Mouse (Mus musculus): ENCODE measurements at regions not wholly inside any gene's neighbourhood (a gene's known extent, or its start where the extent isn't known, plus 50 kb on each side); places are given as distances from the start of the nearest gene placed in this dataset.

DNA sequence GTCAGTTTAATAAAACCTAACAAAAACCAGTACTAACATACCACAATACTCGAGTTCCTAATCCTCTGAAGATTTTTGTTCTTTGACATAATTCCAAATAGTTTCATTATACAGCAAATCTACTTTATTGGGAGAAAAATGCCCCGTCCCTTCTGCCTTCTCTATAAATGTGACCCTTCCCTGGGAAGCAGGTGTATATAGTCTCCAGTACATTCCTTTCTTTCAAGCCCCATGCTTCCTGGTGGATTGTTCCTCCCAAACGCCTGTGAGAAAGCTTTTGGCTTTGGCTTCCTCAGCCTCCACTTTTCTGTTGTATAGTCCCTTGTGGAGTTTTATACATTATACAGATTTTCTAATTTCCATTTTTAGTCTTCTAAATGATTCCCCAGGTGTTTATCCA is 1001.8 kb upstream of the Tenm3 start:
- DNase-seq, result no peak

- no peak for DNase-seq
These were observed 988.2 kb upstream of the Tenm3 start for GRCm38 (mm10) chr8:49831970-49832369.

DNA sequence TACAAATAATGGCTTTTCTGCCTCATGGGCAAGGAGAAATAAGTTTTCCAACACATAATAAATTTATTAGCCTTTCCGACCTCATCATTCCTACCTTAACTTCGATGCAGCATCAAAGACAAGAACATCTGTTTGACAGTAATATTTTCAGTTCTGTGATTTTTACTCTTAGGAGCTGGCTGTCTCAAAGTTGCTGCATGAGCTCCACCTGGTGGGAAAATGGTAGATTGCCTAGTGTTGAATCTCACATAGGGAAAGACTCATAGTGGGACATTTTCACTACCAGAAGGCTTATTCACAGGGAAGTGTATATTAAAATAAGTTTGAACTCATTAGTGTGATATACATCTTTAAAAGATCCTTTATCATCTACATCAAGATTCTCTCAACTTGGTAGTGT is 985.6 kb upstream of the Tenm3 start:
- DNase-seq, result peak; percentile 58

GRCm38 (mm10) chr8:49826231-49826630 is 982.5 kb upstream of the Tenm3 start:
- DNase-seq, result no peak

DNA sequence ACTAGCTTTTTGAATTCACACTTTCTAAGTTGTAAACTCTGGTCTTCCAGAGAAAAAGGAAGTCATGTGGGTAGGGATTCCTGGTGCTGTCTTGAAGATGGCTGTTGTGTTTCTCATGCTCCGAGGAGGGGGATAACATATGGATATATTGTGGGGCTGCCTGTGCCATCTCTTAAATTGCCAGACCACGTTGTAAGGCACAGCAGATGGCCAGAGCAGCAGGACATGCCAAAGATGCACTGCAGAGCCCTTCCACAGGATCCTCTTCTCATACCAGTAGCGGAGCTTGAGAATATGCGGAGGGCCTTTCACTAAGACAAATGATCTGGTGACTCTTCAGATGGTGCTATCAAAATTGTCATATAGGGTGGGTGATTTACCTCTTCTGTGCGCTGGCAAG is 981.2 kb upstream of the Tenm3 start:
- DNase-seq, result no peak

DNA sequence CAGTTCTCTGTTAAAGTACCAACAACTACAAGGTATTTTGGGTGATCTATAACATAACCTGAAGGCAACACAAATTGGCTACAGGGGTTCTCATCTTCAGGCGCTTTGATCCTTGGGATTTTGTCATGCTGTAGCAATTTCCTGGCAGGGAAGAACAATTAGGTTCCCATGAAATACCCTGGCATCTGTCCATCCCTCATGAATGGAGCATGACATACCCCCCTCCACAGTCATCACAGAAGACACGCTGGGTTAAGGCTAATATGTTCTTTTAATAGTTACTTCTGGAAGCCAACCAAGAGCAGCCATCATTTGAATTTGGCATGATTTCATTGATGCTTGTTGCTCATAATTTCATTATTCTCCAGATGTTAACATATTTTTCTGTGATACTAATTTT is 979.0 kb upstream of the Tenm3 start:
- DNase-seq, result no peak

- no peak for DNase-seq
These were observed 955.5 kb upstream of the Tenm3 start for GRCm38 (mm10) chr8:49799236-49799635.

GRCm38 (mm10) chr8:49796741-49797140 is 953.0 kb upstream of the Tenm3 start:
- DNase-seq, result no peak

DNA sequence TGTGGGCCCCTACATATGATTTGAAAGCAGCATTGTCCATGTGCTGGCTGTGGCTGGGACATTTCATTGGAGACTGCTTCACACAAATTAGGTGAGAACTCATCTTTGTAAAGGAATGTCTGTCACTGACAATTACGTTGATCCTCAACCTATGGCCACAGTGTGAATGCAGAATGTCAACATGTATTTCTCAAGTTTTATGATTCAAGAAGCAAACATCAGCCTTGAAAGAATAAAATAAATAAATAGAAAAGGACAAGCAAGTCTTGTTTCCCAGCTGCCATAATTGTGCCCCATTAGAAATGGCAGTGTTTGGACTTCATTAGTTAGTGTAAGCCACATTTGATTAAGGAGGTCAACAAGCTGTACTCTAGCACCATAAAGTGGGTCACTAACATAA is 950.7 kb upstream of the Tenm3 start:
- no peak for DNase-seq

GRCm38 (mm10) chr8:49769829-49770228 is 926.1 kb upstream of the Tenm3 start:
- no peak for DNase-seq

GRCm38 (mm10) chr8:49738043-49738442 is 894.3 kb upstream of the Tenm3 start:
- DNase-seq, result no peak

DNA sequence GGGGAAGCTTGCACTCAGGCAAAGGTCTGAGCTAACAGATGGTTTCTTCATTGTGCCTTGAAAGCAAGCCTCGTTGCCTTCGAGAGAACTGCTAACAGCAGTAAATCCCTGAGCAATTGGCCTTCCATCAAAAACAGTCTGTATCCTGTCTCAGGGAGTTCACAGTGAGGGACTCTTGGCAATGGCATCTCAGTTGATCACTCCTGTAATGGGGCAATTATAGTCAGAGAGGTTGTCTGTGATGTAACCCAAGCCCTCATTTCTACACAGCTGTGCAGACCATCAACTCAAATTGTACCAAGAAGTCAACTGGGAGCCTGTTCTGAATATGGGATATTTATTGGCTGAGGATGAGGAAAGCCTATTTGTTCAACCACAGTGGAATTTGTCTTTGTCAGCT is 885.4 kb upstream of the Tenm3 start:
- no peak for DNase-seq

- no peak for DNase-seq
These were observed 868.6 kb upstream of the Tenm3 start for GRCm38 (mm10) chr8:49712371-49712770.

- peak; percentile 6 for DNase-seq
These were observed 865.0 kb upstream of the Tenm3 start for GRCm38 (mm10) chr8:49708701-49709100.

DNA sequence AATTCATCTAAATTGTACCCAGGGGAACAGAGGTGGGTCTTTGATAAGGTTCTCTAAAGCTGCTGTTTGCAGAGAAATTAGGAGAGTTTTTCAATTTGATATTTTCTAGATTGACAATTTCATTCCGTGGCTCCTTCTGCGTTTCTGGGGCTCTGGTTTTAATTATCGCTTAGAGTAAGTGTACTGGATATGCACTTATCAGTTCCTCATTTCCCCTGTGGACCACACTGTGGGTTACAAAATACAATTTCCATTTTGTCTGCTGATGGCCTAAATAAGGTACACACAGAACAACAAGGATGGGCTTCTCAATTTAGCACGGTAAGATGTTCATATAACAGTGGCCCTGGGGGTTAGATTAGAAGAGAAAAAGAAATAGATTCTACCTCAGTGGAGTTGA is 855.3 kb upstream of the Tenm3 start:
- no peak for DNase-seq

GRCm38 (mm10) chr8:49696709-49697108 is 853.0 kb upstream of the Tenm3 start:
- no peak for DNase-seq

Measured in adrenal gland, postnatal 14 days (tissue).